Mouse (Mus musculus): ENCODE measurements around the gene Mbd4. TPM values are rescaled to one million over a fixed set of nuclear protein-coding genes. Genes with fewer than 3 reads are reported as not detected.

Mbd4 gene
- total RNA-seq, 2 experiments from 2014 or later: 0.79 to 1.1 TPM

- peak; percentile 92 to 93 for DNase-seq
Measured at GRCm38 (mm10) chr6:115808488-115809231, 44.5 kb downstream of the Mbd4 start, which contains the start of gene Rpl32. Gene Rpl32, minus strand, starts transcription at chr6:115808747.

- DNase-seq: no peak
Measured at GRCm38 (mm10) chr6:115808196-115808487, 45.0 kb downstream of the Mbd4 start.

GRCm38 (mm10) chr6:115807464-115808195, 45.5 kb downstream of the Mbd4 start:
- no peak for DNase-seq

- DNase-seq: no peak
Measured at GRCm38 (mm10) chr6:115804432-115805192, 48.6 kb downstream of the Mbd4 start.

- DNase-seq: peak; percentile 55 to 81
Measured at GRCm38 (mm10) chr6:115803541-115804382, 49.4 kb downstream of the Mbd4 start.

- no peak for DNase-seq
Measured at GRCm38 (mm10) chr6:115801811-115802210, 51.4 kb downstream of the Mbd4 start.

GRCm38 (mm10) chr6:115792691-115793215, 60.4 kb downstream of the Mbd4 start:
- DNase-seq: peak in 1 of 2 experiments; percentile 36

- peak; percentile 42 to 67 for DNase-seq
Measured at GRCm38 (mm10) chr6:115791842-115792686, 61.1 kb downstream of the Mbd4 start.

GRCm38 (mm10) chr6:115791016-115791415, 62.2 kb downstream of the Mbd4 start:
- peak; percentile 51 to 70 for DNase-seq

Other genes starting within 250 kb of the Mbd4 start
- 100 to 1,000 TPM; 107 to 111 TPM for gene Raf1, start 176.7 kb downstream of the Mbd4 start, total RNA-seq (2021)
- gene Tmem40, start 91.0 kb downstream of the Mbd4 start, total RNA-seq (2021): under 1 TPM; 0.54 to 0.60 TPM
- gene Cand2, start 78.8 kb downstream of the Mbd4 start, total RNA-seq (2021): 10 to 100 TPM; 73.3 to 76.6 TPM
- gene Rpl32, start 44.6 kb downstream of the Mbd4 start, total RNA-seq (2021): 100 to 1,000 TPM; 616 to 693 TPM
- under 1 TPM; 0.27 to 0.54 TPM for gene Efcab12, start 15.0 kb downstream of the Mbd4 start, total RNA-seq (2021)
- gene Ift122, start 99 bp upstream of the Mbd4 start, total RNA-seq (2021): 1 to 10 TPM; 6.5 to 7.4 TPM
- not detected for gene Rho, start 78.4 kb upstream of the Mbd4 start, total RNA-seq (2021)
- gene H1foo, start 91.6 kb upstream of the Mbd4 start, total RNA-seq (2021): not detected
- 10 to 100 TPM; 54.6 to 68.7 TPM for gene Plxnd1, start 141.6 kb upstream of the Mbd4 start, total RNA-seq (2021)

All from heart, adult 18-20 months (tissue).